Mouse (Mus musculus) G1E (cell line): ENCODE results near the gene Galnt2.

Experiments used
- CTCF ChIP-seq: IDR thresholded peaks from 2 replicates; pipeline ENCODE4 v1.5.1; 2012; ENCODE audit warnings: low read depth, low read length, inconsistent platforms, mixed read lengths
- GATA1 ChIP-seq: IDR thresholded peaks from 2 replicates; pipeline ENCODE4 v1.6.1; 2012; ENCODE audit warnings: borderline replicate concordance, low read length, inconsistent platforms, mixed read lengths
- POLR2AphosphoS5 ChIP-seq: IDR thresholded peaks from 2 replicates; pipeline ENCODE4 v1.6.1; 2012; ENCODE audit warnings: low read depth, low read length, inconsistent platforms; ENCODE audit not compliant: insufficient replicate concordance
- TAL1 ChIP-seq: conservative IDR thresholded peaks from 2 replicates; pipeline ENCODE4 v1.6.1; 2012; ENCODE audit warnings: low read depth, low read length, inconsistent platforms, mixed read lengths

- TF ChIP-seq CTCF (no peak), GATA1 (no peak), POLR2AphosphoS5 (no peak), TAL1 (no peak)
Measured at GRCm38 (mm10) chr8:124250785-124251184, 19.6 kb downstream of the Galnt2 start.
